Mouse (Mus musculus): ENCODE measurements around the gene Mucl1.
"Not testable (repeated sequence)": the region's sequence is repeated elsewhere in the genome, so short reads cannot be mapped to it uniquely, and the experiment has no call there.

Mucl1 gene

DNA sequence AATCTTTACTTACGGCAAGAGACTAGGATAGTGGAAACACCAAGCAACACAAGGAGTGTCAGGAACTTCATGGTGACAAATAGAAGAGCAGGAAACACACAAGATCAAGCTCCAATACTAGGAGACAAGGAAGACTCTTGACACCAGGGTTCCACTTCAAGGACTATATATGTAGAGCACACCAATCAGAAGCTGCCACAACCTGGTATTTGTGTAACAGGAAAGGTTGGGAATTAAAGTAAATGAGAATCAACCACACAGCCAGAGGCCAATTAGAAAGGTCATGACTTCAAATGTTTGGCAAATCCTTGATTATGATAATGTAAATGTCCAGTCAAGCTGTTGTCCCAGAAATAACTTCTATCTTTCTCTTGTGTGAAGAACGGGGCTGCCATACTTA is at the start of gene Mucl1:
Gene Mucl1, minus strand, starts transcription at position 101 of the 400 bp plus-strand sequence.
- no peak for DNase-seq

DNA sequence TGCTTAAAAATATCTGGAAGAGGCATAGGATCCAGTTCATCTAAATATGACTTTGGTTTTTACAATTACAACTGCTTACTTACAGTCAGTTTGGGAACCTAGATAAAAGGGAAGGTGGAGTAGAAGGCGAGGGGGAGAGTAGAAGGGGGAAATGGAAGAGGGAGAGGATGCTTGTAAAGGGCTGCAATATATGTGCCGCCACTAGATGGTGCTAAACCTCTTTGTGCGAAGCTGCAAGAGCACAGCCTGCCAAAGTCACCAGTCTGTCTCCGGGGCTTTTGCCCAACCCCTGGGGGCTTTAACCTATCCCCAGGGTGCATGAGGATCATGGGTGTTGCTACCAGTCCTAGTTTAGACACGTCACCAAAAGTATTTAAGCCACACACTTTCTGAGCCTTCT is 11.6 kb upstream of the Mucl1 start:
- peak; percentile 25 for DNase-seq

DNA sequence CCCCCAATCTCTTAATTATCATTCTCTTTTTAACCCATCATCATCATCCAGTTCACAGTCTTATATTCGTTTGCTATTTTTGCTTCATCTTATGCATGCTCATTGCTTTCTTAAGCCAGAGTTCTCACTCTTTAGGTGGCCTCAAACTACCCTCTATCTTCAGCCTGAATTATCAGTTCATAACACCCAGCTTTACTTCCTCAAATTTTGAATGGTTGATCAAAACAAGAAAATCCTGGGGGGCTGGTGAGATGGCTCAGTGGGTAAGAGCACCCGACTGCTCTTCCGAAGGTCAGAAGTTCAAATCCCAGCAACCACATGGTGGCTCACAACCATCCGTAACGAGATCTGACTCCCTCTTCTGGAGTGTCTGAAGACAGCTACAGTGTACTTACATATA is 38.4 kb downstream of the Mucl1 start:
- not testable (repeated sequence) for DNase-seq
